Mouse (Mus musculus): ENCODE data around the gene Gm13889. TPM values are rescaled to one million over a fixed set of nuclear protein-coding genes. Genes with fewer than 3 reads are reported as not detected.

The Gm13889 gene
- polyA plus RNA-seq, 1 experiment from 2014 or later, result 8.8 TPM

GRCm38 (mm10) chr2:93955886-93956285 is 1.1 kb downstream of the Gm13889 start:
- H3K27me3 ChIP-seq (replicated peaks), result peaks cover 26% of the 10 kb centered on the region
- 0 out of 2 replicates have a peak, but pooled peaks have one; percentile 33 for ATAC-seq (ENCODE audit: low FRiP score)

GRCm38 (mm10) chr2:93954781-93955578 is 2.0 kb downstream of the Gm13889 start:
- Histone ChIP-seq H3K4me1 (peaks cover 42% of the 10 kb centered on the region), H3K9ac (replicated peaks) (peak overlapping the region; percentile 75), H3K4me3 (replicated peaks) (peak overlapping the region; percentile 69), H3K27ac (replicated peaks) (peak overlapping the region; percentile 65; the same call in 1 of the 2 replicates), H3K4me2 (peak overlapping the region; percentile 84), H3K27me3 (replicated peaks) (peaks cover 26% of the 10 kb centered on the region), H3K36me3 (no peaks in the 10 kb centered on the region), H3K9me3 (replicated peaks) (no peaks in the 10 kb centered on the region)
- ATAC-seq (ENCODE audit: low FRiP score), result no peak
- WGBS, result under 1% methylated on average over 31 of the region's 32 CpGs

More at GRCm38 (mm10) chr2:93955886-93956285, 1.1 kb downstream of the Gm13889 start:
- Histone ChIP-seq H3K9ac (replicated peaks) (peak overlapping the region; percentile 75), H3K9me3 (replicated peaks) (no peaks in the 10 kb centered on the region), H3K4me2 (peak overlapping the region; percentile 84), H3K36me3 (no peaks in the 10 kb centered on the region), H3K27ac (replicated peaks) (peak overlapping the region; percentile 88), H3K4me1 (peaks cover 42% of the 10 kb centered on the region), H3K4me3 (replicated peaks) (peak overlapping the region; percentile 69)
- WGBS, result under 1% methylated on average over 31 of the region's 31 CpGs

- ATAC-seq (ENCODE audit: low FRiP score), result no peak
- Histone ChIP-seq H3K36me3 (no peaks in the 10 kb centered on the region), H3K27me3 (replicated peaks) (peaks cover 26% of the 10 kb centered on the region), H3K4me1 (peaks cover 42% of the 10 kb centered on the region), H3K27ac (replicated peaks) (no peak overlapping the region), H3K4me3 (replicated peaks) (peak overlapping the region; percentile 69; the same call in 1 of the 2 replicates), H3K9me3 (replicated peaks) (no peaks in the 10 kb centered on the region), H3K4me2 (peak overlapping the region; percentile 84), H3K9ac (replicated peaks) (no peak overlapping the region)
- WGBS, result 75% methylated on average over 9 of the region's 9 CpGs
Measured at GRCm38 (mm10) chr2:93953726-93954125, 3.3 kb downstream of the Gm13889 start.

- Histone ChIP-seq H3K27ac (replicated peaks) (no peak overlapping the region), H3K4me3 (replicated peaks) (no peak overlapping the region), H3K9me3 (replicated peaks) (no peaks in the 10 kb centered on the region), H3K4me2 (no peak overlapping the region), H3K9ac (replicated peaks) (no peak overlapping the region), H3K36me3 (no peaks in the 10 kb centered on the region), H3K4me1 (peaks cover 2% of the 10 kb centered on the region; the same call in 1 of the 2 replicates), H3K27me3 (replicated peaks) (peaks cover 5% of the 10 kb centered on the region; the same call in 1 of the 2 replicates)
- no peak for ATAC-seq (ENCODE audit: low FRiP score)
- whole genome bisulfite sequencing, result 47% methylated on average over 5 of the region's 5 CpGs
Measured at GRCm38 (mm10) chr2:93946976-93947375, 10.0 kb downstream of the Gm13889 start.

GRCm38 (mm10) chr2:93944855-93945254 is 12.1 kb downstream of the Gm13889 start:
- peaks cover 6% of the 10 kb centered on the region; the same call in 1 of the 2 replicates for H3K4me1 ChIP-seq
- H3K9me3 ChIP-seq (replicated peaks), result no peaks in the 10 kb centered on the region
- 94% methylated on average over 4 of the region's 4 CpGs for WGBS
- no peaks in the 10 kb centered on the region for H3K27me3 ChIP-seq (replicated peaks)
- no peak overlapping the region for H3K4me2 ChIP-seq
- no peak for ATAC-seq (ENCODE audit: low FRiP score)
- no peak overlapping the region for H3K27ac ChIP-seq (replicated peaks)
- H3K9ac ChIP-seq (replicated peaks), result no peak overlapping the region
- H3K4me3 ChIP-seq (replicated peaks), result no peak overlapping the region
- H3K36me3 ChIP-seq, result no peaks in the 10 kb centered on the region

GRCm38 (mm10) chr2:93944099-93944498 is 12.9 kb downstream of the Gm13889 start:
- WGBS, result 92% methylated on average over 2 of the region's 2 CpGs
- Histone ChIP-seq H3K27me3 (replicated peaks) (no peaks in the 10 kb centered on the region), H3K4me3 (replicated peaks) (no peak overlapping the region), H3K27ac (replicated peaks) (no peak overlapping the region), H3K36me3 (no peaks in the 10 kb centered on the region), H3K9ac (replicated peaks) (no peak overlapping the region), H3K4me2 (no peak overlapping the region), H3K9me3 (replicated peaks) (no peaks in the 10 kb centered on the region), H3K4me1 (peaks cover 6% of the 10 kb centered on the region; the same call in 1 of the 2 replicates)
- no peak for ATAC-seq (ENCODE audit: low FRiP score)

- 76% methylated on average over 11 of the region's 11 CpGs for WGBS
Measured at GRCm38 (mm10) chr2:93941670-93942069, 15.3 kb downstream of the Gm13889 start.

GRCm38 (mm10) chr2:93938534-93938933 is 18.5 kb downstream of the Gm13889 start:
- peak; percentile 80 for ATAC-seq (ENCODE audit: low FRiP score)
- H3K9ac ChIP-seq (replicated peaks), result no peak overlapping the region
- H3K27ac ChIP-seq (replicated peaks), result peak overlapping the region; percentile 45; the same call in 1 of the 2 replicates
- H3K27me3 ChIP-seq (replicated peaks), result no peaks in the 10 kb centered on the region
- H3K9me3 ChIP-seq (replicated peaks), result no peaks in the 10 kb centered on the region
- no peak overlapping the region for H3K4me2 ChIP-seq
- H3K36me3 ChIP-seq, result no peaks in the 10 kb centered on the region
- 49% methylated on average over 9 of the region's 9 CpGs for WGBS
- peaks cover 12% of the 10 kb centered on the region; the same call in 1 of the 2 replicates for H3K4me1 ChIP-seq
- no peak overlapping the region for H3K4me3 ChIP-seq (replicated peaks)

More at GRCm38 (mm10) chr2:93941670-93942069, 15.3 kb downstream of the Gm13889 start:
- Histone ChIP-seq H3K9ac (replicated peaks) (no peak overlapping the region), H3K9me3 (replicated peaks) (no peaks in the 10 kb centered on the region), H3K27me3 (replicated peaks) (no peaks in the 10 kb centered on the region), H3K4me2 (no peak overlapping the region), H3K27ac (replicated peaks) (no peak overlapping the region), H3K36me3 (no peaks in the 10 kb centered on the region), H3K4me3 (replicated peaks) (no peak overlapping the region), H3K4me1 (peaks cover 14% of the 10 kb centered on the region; the same call in 1 of the 2 replicates)
- ATAC-seq (ENCODE audit: low FRiP score), result no peak

GRCm38 (mm10) chr2:93928866-93929265 is 28.1 kb downstream of the Gm13889 start:
- Histone ChIP-seq H3K4me1 (no peaks in the 10 kb centered on the region), H3K27ac (replicated peaks) (no peak overlapping the region), H3K4me3 (replicated peaks) (no peak overlapping the region), H3K27me3 (replicated peaks) (no peaks in the 10 kb centered on the region), H3K9me3 (replicated peaks) (no peaks in the 10 kb centered on the region), H3K4me2 (no peak overlapping the region), H3K36me3 (no peaks in the 10 kb centered on the region), H3K9ac (replicated peaks) (no peak overlapping the region)
- ATAC-seq (ENCODE audit: low FRiP score), result no peak
- WGBS, result 85% methylated on average over 10 of the region's 10 CpGs

- WGBS, result 80% methylated on average over 13 of the region's 13 CpGs
- Histone ChIP-seq H3K9me3 (replicated peaks) (no peaks in the 10 kb centered on the region), H3K36me3 (no peaks in the 10 kb centered on the region), H3K27ac (replicated peaks) (no peak overlapping the region), H3K4me3 (replicated peaks) (no peak overlapping the region), H3K4me2 (no peak overlapping the region), H3K27me3 (replicated peaks) (no peaks in the 10 kb centered on the region), H3K9ac (replicated peaks) (no peak overlapping the region), H3K4me1 (no peaks in the 10 kb centered on the region)
- ATAC-seq (ENCODE audit: low FRiP score), result no peak
Measured at GRCm38 (mm10) chr2:93927701-93928437, 29.1 kb downstream of the Gm13889 start.

- H3K36me3 ChIP-seq, result no peaks in the 10 kb centered on the region
- H3K4me1 ChIP-seq, result no peaks in the 10 kb centered on the region
- WGBS, result 97% methylated on average over 8 of the region's 8 CpGs
- H3K4me3 ChIP-seq (replicated peaks), result no peak overlapping the region
- H3K9me3 ChIP-seq (replicated peaks), result 0 out of 2 replicates have a peak, but pooled peaks cover 4% of the 10 kb centered on the region
- H3K4me2 ChIP-seq, result no peak overlapping the region
- no peaks in the 10 kb centered on the region for H3K27me3 ChIP-seq (replicated peaks)
- no peak overlapping the region for H3K27ac ChIP-seq (replicated peaks)
- no peak for ATAC-seq (ENCODE audit: low FRiP score)
- H3K9ac ChIP-seq (replicated peaks), result no peak overlapping the region
Measured at GRCm38 (mm10) chr2:93926141-93926540, 30.9 kb downstream of the Gm13889 start.

Measured in neural tube, embryonic 15.5 days (tissue).